Mouse (Mus musculus): ENCODE data around the gene Dhx37.

DNA sequence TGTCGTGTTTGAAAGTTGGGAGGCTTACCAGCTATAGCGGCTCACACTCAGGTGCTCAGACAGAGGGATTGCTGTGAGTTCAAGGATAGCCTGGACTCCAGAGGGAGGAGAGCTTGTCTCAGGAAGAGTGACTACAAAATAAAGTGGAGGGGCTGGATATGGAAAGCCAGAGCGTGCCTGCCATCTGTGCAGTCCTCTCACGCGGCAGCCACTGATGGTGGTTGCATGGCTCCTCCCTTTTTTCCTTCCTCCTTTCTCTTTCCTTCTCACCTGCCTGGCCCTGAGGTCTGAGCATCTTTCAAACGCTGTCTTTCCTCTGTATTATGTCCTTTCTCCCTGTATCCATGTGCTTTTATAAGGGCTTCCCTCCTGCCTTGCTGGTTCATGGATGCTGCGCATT lies 44.1 kb upstream of the Dhx37 start:
- TF ChIP-seq POLR2AphosphoS2 (IDR thresholded peaks at IDR 0.05; ENCODE audit: low read length) (no peak), USF1 (IDR thresholded peaks at IDR 0.05; ENCODE audit: low read depth, low read length) (no peak), CTCF (IDR thresholded peaks at IDR 0.05 in 2 of 3, conservative IDR thresholded peaks at IDR 0.05 in 1 of 3; ENCODE audit: control insufficient read depth in 1 of 3, insufficient read depth in 1 of 3, low read depth in 2 of 3, low read length in 3 of 3, poor library complexity in 1 of 3, severe bottlenecking in 1 of 3) (no peak), NELFE (IDR thresholded peaks at IDR 0.05; ENCODE audit: low read depth, low read length) (no peak), ZC3H11A (IDR thresholded peaks at IDR 0.05; ENCODE audit: low read depth, low read length) (no peak), CHD2 (IDR thresholded peaks at IDR 0.05; ENCODE audit: low read length) (no peak)

Data from MEL (cell line).